Mouse (Mus musculus) ES-CJ7 (cell line): ENCODE data around the gene Acss2.

Source experiments
- DNase-seq: peaks from one replicate; pipeline ENCODE4 v3.0.0; 2011; ENCODE audit warnings: low read depth, low spot score

Acss2 gene

GRCm38 (mm10) chr2:155517455-155518423 is at the start of gene Acss2, which contains the start of gene Ggt7:
TSS of gene Acss2 (plus strand) at chr2:155517948.
TSS of gene Ggt7 (minus strand) at chr2:155518237.
- peak; percentile 98 for DNase-seq

DNA sequence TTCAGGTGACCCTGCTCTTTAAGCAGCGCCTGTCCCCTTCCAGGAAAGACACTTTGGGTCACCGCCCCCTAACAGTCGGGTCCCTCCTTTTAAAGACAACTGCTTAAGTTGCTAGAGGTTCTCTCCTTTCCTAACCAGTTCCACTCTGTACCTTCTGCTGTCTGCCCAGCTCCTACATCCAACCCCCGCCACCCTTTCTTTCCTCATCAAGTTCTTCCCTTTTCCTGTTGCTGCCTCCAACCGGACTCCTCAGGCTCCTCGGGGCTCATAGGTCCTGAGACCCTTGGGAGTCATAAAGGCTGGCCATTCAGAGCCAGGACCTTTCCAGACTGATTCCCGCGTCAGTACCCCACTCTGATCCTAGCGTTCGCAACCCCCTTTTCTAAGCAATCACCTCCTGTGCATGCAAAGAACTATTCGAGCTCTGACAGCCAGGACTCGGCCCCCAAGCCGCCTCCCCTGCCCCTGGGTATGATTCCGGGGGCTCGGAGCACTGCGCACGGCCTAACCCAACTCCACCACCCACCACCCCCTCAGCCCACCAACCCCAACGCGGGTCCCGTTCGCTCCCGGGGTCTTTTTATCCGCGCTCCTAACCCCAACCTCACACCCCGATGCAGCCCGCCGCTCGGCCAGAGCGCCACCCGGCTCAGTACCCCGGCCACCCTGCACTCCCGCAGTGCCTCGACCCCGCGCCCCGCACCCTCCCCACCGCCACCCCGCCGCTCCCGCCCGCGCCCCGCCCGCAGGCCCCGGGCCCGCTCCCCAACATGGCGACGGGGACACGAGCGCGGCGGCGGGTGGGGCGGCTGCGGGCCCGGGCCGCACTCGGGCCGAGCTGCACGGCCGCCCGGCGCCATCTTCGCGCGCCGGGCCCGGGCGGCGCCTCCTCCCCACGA is 44.8 kb upstream of the Acss2 start:
- peak; percentile 66 for DNase-seq

DNA sequence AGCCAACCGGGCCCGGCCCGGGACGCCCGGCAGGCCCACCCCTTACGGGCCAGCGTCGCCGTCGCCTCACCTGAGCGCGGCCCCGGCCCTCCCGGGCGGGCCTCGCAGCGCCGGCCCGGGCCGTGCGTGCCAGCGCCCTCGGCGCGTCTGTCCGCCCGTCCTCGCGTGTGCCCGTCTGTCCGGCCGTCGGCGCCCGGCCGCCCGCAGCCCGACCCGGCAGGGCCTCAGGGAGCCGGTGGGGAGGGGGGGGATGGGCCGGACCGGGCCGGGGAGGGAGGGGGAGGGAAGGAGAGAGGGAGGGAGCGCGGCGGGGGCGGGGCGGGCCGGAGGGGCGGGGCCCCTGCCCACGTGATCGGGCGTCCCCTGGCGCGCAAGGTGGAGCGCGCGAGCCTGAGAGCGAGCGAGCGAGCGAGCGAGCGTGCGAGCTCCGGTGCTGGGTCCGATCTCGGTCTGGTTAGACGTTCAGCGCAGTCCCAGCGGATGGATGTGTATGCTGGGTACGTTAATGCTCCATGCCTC is 44.1 kb upstream of the Acss2 start, which contains the start of gene Ncoa6:
Gene Ncoa6 (minus strand): TSS at position 325 of the 519 bp plus-strand sequence.
- DNase-seq = peak; percentile 79

GRCm38 (mm10) chr2:155482021-155482420 is 35.7 kb upstream of the Acss2 start:
- peak; percentile 80 for DNase-seq

- no peak for DNase-seq
These were observed 26.8 kb upstream of the Acss2 start for GRCm38 (mm10) chr2:155490998-155491397.

GRCm38 (mm10) chr2:155502596-155502995 is 15.2 kb upstream of the Acss2 start:
- no peak for DNase-seq

DNA sequence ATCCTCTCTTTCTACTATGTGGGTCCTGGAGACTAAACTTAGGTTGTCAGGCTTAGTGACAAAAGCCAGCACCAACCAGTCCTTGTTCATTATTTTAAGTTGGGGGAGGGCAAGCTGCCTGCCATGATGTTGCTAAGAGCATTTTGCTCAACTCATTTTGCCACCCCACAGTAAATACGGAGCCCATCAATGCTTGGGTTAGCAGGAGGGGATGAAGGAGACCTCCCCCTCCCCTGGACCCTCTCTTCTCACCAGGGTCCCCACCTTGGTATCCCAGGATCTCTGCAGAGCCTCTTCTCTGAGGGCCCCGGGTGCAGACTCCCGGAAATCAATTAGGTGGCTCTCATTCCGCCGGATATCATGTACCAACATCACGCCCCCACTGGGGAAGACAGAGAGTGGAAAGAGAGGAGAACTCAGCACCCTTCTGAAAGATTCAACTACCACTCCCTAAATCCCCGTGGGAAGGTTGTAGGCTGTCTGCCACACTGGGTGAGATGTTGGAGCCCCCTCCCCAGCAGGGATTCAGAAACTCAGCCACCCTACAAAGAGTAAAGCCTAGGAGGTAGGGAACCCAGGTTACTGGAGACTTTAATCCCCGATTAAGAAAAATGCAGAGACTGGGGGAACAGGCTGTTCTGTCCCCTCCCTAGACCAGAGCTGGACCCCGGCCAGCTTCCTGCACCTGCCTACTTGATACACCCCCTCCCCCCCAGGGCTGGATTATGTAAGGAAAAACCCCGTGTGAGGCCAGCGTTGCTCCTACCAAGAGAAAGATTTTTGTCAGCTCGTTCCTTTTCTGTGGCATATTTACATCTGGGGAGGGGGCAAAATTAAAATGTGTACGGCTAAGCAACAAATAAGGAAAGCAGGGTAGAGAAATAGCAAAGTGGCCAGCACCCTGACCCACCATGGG is 13.1 kb upstream of the Acss2 start:
- DNase-seq = no peak

DNA sequence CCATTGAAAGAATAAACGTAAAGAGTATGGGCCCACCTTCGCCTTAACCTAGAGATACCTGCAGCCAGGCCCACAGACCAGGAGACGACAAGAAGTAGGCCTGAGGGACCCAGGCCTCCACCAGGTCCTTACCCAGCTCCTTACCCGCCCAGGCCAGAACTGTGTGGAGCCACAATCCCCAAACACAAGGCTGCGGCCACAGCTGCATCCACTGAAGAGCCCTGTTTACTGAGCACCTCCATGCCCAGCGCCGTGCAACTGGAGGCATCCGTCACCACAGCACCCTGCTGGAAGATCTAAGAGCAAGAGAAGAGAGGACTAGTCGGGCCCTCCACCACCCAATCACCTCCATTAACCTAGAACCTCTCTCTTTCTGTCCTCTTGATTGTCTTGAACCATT is 11.9 kb upstream of the Acss2 start:
- DNase-seq = no peak

DNA sequence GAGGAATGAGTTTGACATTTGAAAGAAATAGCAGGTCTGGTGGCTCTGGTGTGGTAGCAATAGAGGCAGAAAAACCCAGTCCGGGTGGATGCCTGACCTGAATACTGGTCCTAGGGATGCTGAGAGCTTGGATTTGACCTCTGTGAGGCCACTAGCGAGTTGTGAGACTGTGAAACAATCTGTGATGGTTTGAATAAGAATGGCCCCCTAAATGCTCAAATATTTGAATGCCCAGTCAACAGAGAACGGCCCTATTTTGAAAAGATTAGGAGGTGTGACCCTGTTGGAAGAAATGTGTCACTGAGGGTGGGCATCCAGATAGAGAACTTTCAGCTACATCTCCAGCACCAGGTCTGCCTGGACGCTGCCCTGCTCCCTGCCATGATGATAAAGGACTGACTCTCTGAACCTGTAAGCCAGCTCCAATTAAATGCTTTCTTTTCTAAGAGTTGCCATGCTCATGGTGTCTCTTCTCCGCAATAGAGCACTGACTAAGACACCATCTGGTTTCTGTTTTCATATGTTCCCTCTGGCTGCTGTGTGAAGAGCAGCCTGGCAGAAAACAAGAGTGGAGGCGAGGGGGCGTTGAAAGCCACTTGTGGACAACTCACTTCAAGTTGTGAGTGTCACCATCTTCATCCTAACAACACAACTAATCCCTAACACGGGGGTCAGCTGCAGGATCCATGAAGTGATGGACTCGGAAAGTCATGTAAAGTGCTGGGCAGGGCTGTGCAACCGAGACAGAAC is 9.9 kb upstream of the Acss2 start:
- peak; percentile 53 for DNase-seq

DNA sequence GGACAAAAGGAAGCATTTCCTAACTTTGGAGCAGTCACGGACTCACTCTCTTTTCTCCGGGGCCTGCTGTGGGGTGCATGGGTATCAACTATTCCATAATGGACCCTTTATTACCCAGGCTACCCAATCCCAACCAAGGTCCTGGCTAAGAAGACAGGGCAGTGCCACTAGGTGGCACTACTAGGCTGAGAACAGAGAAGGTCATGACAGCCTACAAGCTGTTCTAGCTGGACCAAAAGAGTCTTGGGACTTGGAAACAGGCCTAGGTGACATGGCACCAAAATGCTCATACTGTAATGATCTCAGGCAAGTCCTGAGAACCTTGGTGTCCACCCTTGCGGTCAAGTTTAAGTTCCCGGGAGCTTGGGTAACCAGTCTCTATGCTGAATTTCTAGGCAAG is 5.3 kb upstream of the Acss2 start:
- DNase-seq = peak; percentile 73

- no peak for DNase-seq
These were observed 4.2 kb upstream of the Acss2 start for GRCm38 (mm10) chr2:155513543-155513942.

- peak; percentile 43 for DNase-seq
These were observed 3.1 kb upstream of the Acss2 start for GRCm38 (mm10) chr2:155514666-155515065.

DNA sequence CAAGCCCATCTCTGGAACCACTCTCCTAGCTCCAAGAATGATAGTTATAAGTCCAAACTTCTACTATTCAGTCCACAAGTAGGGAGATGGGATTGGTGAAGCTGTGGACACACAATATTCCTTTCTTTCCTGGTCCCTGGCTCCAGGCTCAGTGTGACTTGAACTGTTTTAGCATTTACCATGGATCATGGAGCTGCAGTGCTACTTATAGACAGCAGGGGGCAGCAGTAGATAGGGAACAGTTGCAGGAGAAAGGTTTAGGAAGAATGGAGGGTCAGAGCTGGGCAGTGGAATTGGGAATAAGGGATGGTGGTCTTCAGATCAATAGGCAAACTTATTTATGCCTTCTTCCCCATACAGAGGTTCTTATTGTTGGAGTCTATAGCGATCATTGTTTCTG is 1.8 kb upstream of the Acss2 start:
- peak; percentile 25 for DNase-seq

GRCm38 (mm10) chr2:155518531-155519270 is 953 bp downstream of the Acss2 start:
- peak; percentile 18 for DNase-seq

DNA sequence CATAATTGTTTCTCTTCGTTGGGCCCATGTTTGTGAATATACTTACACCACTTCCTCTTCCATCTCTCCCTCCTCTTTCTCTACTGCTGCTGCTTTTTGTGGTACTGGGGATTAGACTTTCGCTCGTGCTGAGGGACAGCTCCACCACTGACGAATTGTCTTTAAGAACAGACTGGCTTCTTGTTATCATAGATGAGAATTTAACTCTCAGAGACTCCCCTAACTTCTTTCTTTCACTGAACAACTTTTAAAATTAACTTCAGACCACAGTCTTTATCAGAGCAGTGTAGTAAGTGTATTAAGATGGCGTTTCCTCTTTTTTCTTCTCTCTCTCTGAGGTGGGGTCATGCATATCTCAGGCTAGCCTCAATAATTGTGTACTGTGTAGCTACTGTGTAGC is 6.0 kb downstream of the Acss2 start:
- no peak for DNase-seq

DNA sequence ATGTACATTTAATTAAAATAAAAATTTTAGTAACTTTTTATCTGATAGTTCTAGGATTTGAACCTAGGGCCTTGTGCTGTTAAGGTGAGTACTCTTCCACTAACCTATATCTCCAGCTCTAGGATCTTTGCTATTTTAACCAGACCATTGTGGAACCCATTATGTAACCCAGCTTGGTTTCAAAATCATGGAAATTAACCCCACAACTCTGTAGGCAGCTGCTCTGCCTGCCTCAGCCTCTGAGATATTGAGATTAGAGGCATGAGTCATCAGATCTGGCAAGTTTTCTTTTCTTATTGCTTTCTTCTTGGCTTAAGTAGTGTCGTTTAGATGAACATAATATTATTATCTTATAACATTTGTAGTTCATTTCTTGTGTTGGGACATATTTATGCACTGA is 6.6 kb downstream of the Acss2 start:
- no peak for DNase-seq

GRCm38 (mm10) chr2:155527367-155527766 is 9.6 kb downstream of the Acss2 start:
- no peak for DNase-seq

DNA sequence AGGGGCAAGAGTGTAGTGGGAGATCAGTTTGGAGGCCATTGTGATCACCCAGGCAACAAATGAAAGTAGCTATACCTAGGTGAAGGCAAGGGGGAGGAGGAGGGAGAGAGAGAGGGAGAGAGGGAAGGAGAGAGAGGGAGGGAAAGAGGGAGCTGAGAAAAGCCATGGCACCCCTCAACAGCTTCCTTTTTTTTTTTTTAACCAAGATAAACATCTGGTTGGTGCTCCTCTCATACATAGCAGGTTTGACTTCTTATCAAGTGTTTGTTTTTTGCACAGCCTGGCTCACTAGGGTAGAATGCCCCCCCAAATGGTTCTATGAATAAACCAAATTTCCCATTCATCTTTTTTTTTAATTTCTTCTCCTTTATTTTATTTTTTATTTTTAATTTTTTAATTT is 18.5 kb downstream of the Acss2 start:
- no peak for DNase-seq

DNA sequence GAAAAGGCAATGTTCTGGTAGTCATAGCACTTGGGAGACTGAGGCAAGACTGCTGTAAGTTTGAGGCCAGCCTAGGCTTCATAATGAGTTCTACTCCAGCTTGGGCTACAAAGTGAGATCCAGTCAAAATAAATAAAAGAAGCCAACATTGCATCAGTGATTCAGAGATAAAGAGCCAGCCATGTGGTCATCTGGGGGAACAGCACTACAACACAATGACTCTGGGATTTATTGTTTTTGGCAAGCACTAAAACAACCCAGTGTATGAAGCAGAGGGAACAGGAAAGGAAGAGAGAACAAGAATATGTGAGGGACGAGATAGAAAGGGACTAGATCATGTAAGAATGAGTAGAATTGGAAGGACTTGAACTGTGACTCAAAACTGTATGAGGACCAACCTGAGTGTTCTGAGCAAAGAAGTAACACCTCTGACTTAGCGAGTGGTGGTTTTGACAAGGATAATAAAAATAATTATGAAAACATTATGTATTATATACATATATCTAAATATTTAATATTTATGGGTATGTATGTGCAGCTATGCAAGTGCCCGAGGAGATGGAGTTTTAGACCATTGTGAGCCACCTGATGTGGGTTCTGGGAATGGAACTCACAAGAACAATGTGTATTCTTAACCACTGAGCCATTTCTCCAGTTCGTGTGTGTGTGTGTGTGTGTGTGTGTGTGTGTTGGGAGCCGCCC is 20.2 kb downstream of the Acss2 start:
- DNase-seq = no peak
